28 mouse cellular contexts compared by ENCODE assay signal in the genomic region with DNA sequence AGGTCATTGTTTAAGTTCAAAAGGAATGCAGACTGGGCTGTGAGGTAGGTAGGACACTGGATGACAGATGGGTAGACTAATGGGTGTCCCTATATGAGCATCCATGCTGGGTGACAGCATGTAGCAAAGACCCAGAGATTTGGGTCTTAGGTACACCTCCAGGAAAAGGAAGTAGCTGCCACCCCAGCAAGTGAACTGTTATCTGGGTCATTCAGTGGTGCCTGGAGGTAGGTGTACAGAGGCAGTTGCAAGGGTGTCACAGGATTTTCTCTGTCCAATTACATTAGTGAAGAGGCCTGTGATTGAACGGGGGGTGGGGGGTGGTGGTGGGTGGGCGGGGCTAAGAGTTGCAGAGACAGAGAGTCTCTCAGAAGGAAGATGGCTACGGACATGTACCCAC. TPM values are rescaled to one million over a fixed set of nuclear protein-coding genes. Genes with fewer than 3 reads are reported as not detected.
DNase-seq lines count a peak whose midpoint lies in the region; ATAC-seq lines count a peak whose summit lies in the region.
"Had no signal": no experiment of that assay in that cellular context is flagged by ENCODE, and none has a peak within 500 bp of the region (broad histone marks: within the 10 kb centered on the region; RNA-seq: fewer than 3 reads in every experiment).

No protein-coding gene starts in this region.

- H3K27me3 ChIP-seq in hindbrain, embryonic 11.5 days (ENCODE audit: control insufficient read depth, insufficient read depth, low read length): no peaks in the 10 kb centered on the region
- H3K27me3 ChIP-seq: CH12.LX; embryonic facial prominence, embryonic 13.5 days; forebrain, embryonic 12.5 days; forebrain, embryonic 15.5 days; heart, embryonic 12.5 days; heart, embryonic 15.5 days had no signal

- H3K4me3 ChIP-seq in hindbrain, embryonic 11.5 days (ENCODE audit: low read depth, low read length): no peak overlapping the region
- H3K4me3 ChIP-seq: embryonic facial prominence, embryonic 10.5 days; embryonic facial prominence, embryonic 13.5 days; erythroblast, embryonic 14.5 days; forebrain, embryonic 12.5 days; forebrain, embryonic 15.5 days; heart, embryonic 12.5 days; heart, embryonic 15.5 days; hindbrain, embryonic 10.5 days had no signal

- no peaks in the 10 kb centered on the region for H3K9me3 ChIP-seq in hindbrain, embryonic 11.5 days (ENCODE audit: control insufficient read depth, low read length)
- H3K9me3 ChIP-seq: embryonic facial prominence, embryonic 10.5 days; embryonic facial prominence, embryonic 13.5 days; forebrain, embryonic 12.5 days; forebrain, embryonic 15.5 days; G1E; heart, embryonic 12.5 days; heart, embryonic 15.5 days; hindbrain, embryonic 10.5 days had no signal

- WGBS in hindbrain, embryonic 11.5 days: 83% methylated on average over 3 of the region's 3 CpGs

- H3K27ac ChIP-seq in hindbrain, embryonic 11.5 days (ENCODE audit: low read depth, low read length): no peak overlapping the region
- H3K27ac ChIP-seq: embryonic facial prominence, embryonic 10.5 days; embryonic facial prominence, embryonic 13.5 days; forebrain, embryonic 12.5 days; forebrain, embryonic 15.5 days; heart, embryonic 15.5 days; hindbrain, embryonic 10.5 days; hindbrain, embryonic 14.5 days had no signal

- no peak overlapping the region for H3K4me2 ChIP-seq in hindbrain, embryonic 11.5 days (replicated peaks; ENCODE audit: low read depth, low read length)
- H3K4me2 ChIP-seq: embryonic facial prominence, embryonic 13.5 days; forebrain, embryonic 12.5 days; forebrain, embryonic 15.5 days; heart, embryonic 12.5 days; heart, embryonic 15.5 days; hindbrain, embryonic 14.5 days had no signal

- DNase-seq in heart, adult 11 months: peak; percentile 75
- no peak for DNase-seq in heart, adult 18-20 months
- DNase-seq in retina, postnatal 1 day: peak; percentile 23
- no peak for DNase-seq in retina, embryonic 14.5 days (ENCODE audit: low spot score)
- DNase-seq in hindbrain, embryonic 11.5 days (ENCODE audit: low spot score): no peak
- DNase-seq: adrenal gland, adult 8-10 months; adrenal gland, postnatal 25 days; B cell, adult 2 months; cerebellum, adult 9-11 months; gastrocnemius, postnatal 25 days; heart, postnatal 10 days; heart, postnatal 36 days; kidney, adult 11 months had no signal

- no peaks in the 10 kb centered on the region for H3K36me3 ChIP-seq in hindbrain, embryonic 11.5 days (ENCODE audit: control insufficient read depth, insufficient read depth, low read length)
- H3K36me3 ChIP-seq: embryonic facial prominence, embryonic 10.5 days; embryonic facial prominence, embryonic 13.5 days; forebrain, embryonic 12.5 days; G1E; heart, embryonic 12.5 days; heart, embryonic 15.5 days; hindbrain, embryonic 10.5 days had no signal

- H3K9ac ChIP-seq in hindbrain, embryonic 11.5 days (ENCODE audit: low read depth, low read length): no peak overlapping the region
- H3K9ac ChIP-seq: embryonic facial prominence, embryonic 13.5 days; forebrain, embryonic 12.5 days; forebrain, embryonic 15.5 days; heart, embryonic 12.5 days; heart, embryonic 15.5 days; hindbrain, embryonic 14.5 days had no signal

- no peaks in the 10 kb centered on the region for H3K4me1 ChIP-seq in hindbrain, embryonic 11.5 days (replicated peaks; ENCODE audit: control insufficient read depth, insufficient read depth, low read length)
- H3K4me1 ChIP-seq: forebrain, embryonic 15.5 days; heart, embryonic 12.5 days; heart, embryonic 15.5 days had no signal

- ATAC-seq in megakaryocyte progenitor cell, adult 5-6 weeks (replicated peaks; ENCODE audit: poor library complexity): 0 out of 2 replicates have a peak, but pooled peaks have one; percentile 6
- ATAC-seq in hindbrain, embryonic 11.5 days (ENCODE audit: low FRiP score): no peak
- ATAC-seq: activated CD4-positive, CD25-positive, alpha-beta regulatory T cell, adult 4 months; forebrain, embryonic 15.5 days; inflammation-experienced regulatory T-cells, adult 6 months had no signal

RNA-seq across cellular contexts. Expression of a gene that starts 33.2 kb away (rescaled TPM):
- total RNA-seq in heart, adult 18-20 months (2021): under 1 TPM in 1 of 2 experiments, not detected in 1; 0.21 TPM
- 0.07 TPM in 1 of 2 replicates, not detected in the other for total RNA-seq in megakaryocyte progenitor cell, adult 5-6 weeks (2015)
- total RNA-seq in megakaryocyte progenitor cell, adult 5-6 weeks (2017): not detected in 2 replicates
- 13.7 and 15.2 TPM in 2 replicates for polyA plus RNA-seq in hindbrain, embryonic 11.5 days (2014; fragmentation: Nextera tagmentation; extraction: Ambion mirVana)
- total RNA-seq: CH12.LX; gastrocnemius, adult 8-10 months; gastrocnemius, postnatal 25 days had no signal
- polyA plus RNA-seq: activated CD4-positive, CD25-positive, alpha-beta regulatory T cell, adult 4 months; G1E; inflammation-experienced regulatory T-cells, adult 6 months had no signal

RNA-seq across cellular contexts. Expression of a gene that starts 55.6 kb away (rescaled TPM):
- 10 to 100 TPM; 29.9 to 31.3 TPM for total RNA-seq in heart, adult 18-20 months (2021)
- 15.8 and 21.1 TPM in 2 replicates for total RNA-seq in megakaryocyte progenitor cell, adult 5-6 weeks (2015)
- total RNA-seq in megakaryocyte progenitor cell, adult 5-6 weeks (2017): 7.6 and 10.6 TPM in 2 replicates
- polyA plus RNA-seq in hindbrain, embryonic 11.5 days (2014; fragmentation: Nextera tagmentation; extraction: Ambion mirVana): 31.8 and 33.1 TPM in 2 replicates

Comparison
In these comparisons a context has a peak if more than half of its experiments do, and no peak if none do; other contexts are left out.
1. DNase-seq: peak in heart, adult 11 months (single experiment) and retina, postnatal 1 day (single experiment); none in heart, adult 18-20 months (0 of 2), retina, embryonic 14.5 days (single experiment) and hindbrain, embryonic 11.5 days (single experiment).